Mouse (Mus musculus) kidney, postnatal 36 days (tissue): ENCODE data around the gene Edn3.

Experiments
- DNase-seq, 2 experiments: peaks; one replicate each; pipeline ENCODE4 v3.0.0; 2021 to 2022; ENCODE audit warnings: mixed read lengths in 2 of 2

Edn3 gene

GRCm38 (mm10) chr2:174797495-174798068 is 37.2 kb downstream of the Edn3 start:
- no peak for DNase-seq

- no peak for DNase-seq
Observed at GRCm38 (mm10) chr2:174802453-174802852, 42.0 kb downstream of the Edn3 start.

GRCm38 (mm10) chr2:174803661-174804060 is 43.2 kb downstream of the Edn3 start:
- no peak for DNase-seq

GRCm38 (mm10) chr2:174807900-174808299 is 47.5 kb downstream of the Edn3 start:
- DNase-seq: no peak

- DNase-seq: no peak
Observed at GRCm38 (mm10) chr2:174809296-174809695, 48.9 kb downstream of the Edn3 start.

- no peak for DNase-seq
Observed at GRCm38 (mm10) chr2:174813306-174813705, 52.9 kb downstream of the Edn3 start.

- no peak for DNase-seq
Observed at GRCm38 (mm10) chr2:174816163-174816562, 55.7 kb downstream of the Edn3 start.

GRCm38 (mm10) chr2:174820286-174820685 is 59.9 kb downstream of the Edn3 start:
- no peak for DNase-seq

GRCm38 (mm10) chr2:174827829-174828228 is 67.4 kb downstream of the Edn3 start:
- DNase-seq: no peak

- DNase-seq: no peak
Observed at GRCm38 (mm10) chr2:174833608-174834007, 73.2 kb downstream of the Edn3 start.
